8 mouse cellular contexts compared by ENCODE assay signal in the genomic region with DNA sequence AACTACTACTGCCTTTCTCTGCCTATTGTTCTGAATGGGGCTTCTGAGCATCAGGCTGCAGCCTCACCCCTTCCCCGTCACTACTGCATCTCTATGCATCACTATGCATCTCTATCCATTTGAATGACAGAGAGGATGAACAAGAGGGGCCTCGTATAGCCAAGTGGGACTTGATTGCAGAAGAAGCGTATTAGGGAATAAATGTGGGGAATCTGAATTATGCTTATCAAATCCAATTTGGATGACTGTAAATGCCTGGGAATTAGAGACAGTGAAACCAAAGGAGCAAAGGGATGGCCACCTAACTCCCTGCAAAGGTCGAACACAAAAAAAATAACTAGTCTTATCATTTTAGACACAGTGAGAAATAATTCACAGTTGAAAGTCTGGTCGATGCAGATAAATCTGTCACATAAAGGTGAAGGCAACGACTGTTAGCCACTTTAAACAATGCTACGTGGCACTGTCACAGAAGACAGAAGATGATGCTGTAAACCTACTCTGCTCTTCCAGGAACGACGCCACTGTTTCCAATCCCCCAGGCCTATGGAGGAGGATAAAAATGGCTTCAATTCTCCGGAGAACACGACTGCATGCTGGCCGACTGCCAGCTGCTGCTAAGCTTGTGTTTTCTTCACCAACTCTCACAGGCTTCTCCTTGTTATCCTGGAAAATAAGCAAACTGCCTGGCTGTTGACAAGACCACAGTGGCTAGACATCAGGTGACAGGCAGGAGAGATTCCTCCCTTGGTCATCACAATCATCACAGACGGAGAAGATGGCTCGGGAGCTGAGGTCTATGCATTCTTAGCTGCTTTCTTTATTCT.
DNase-seq lines count a peak whose midpoint lies in the region; ATAC-seq lines count a peak whose summit lies in the region.

No protein-coding gene starts in this region.

- WGBS in liver, embryonic 11.5 days: 65% methylated on average over 14 of the region's 14 CpGs
- 27% methylated on average over 14 of the region's 14 CpGs for WGBS in midbrain, embryonic 15.5 days

- no peak overlapping the region for H3K4me3 ChIP-seq in liver, embryonic 11.5 days (ENCODE audit: low read depth, low read length)
- H3K4me3 ChIP-seq in midbrain, embryonic 15.5 days: no peak overlapping the region

- no peak for ATAC-seq in liver, embryonic 11.5 days (replicated peaks; ENCODE audit: low FRiP score)
- ATAC-seq in midbrain, embryonic 15.5 days (replicated peaks): peak; percentile 88

- no peak overlapping the region for H3K4me2 ChIP-seq in liver, embryonic 11.5 days
- no peak overlapping the region for H3K4me2 ChIP-seq in midbrain, embryonic 15.5 days

- no peak overlapping the region for H3K27ac ChIP-seq in liver, embryonic 11.5 days (ENCODE audit: low read depth, low read length)
- H3K27ac ChIP-seq in midbrain, embryonic 15.5 days: peak overlapping the region; percentile 73

- DNase-seq in cerebellum, adult 18-20 months: peak; percentile 3 to 7
- no peak for DNase-seq in cerebellum, adult 9-11 months
- peak; percentile 7 for DNase-seq in liver
- DNase-seq in liver, embryonic 11.5 days (ENCODE audit: low spot score): no peak
- peak; percentile 6 to 9 for DNase-seq in heart, postnatal 14 days
- no peak for DNase-seq in gastrocnemius, postnatal 36 days
- no peak for DNase-seq in embryo, embryonic 10.5 days (ENCODE audit: low spot score)

- H3K36me3 ChIP-seq in liver, embryonic 11.5 days (ENCODE audit: control insufficient read depth, insufficient read depth, low read length): no peaks in the 10 kb centered on the region
- no peaks in the 10 kb centered on the region for H3K36me3 ChIP-seq in midbrain, embryonic 15.5 days (replicated peaks)

- no peaks in the 10 kb centered on the region for H3K4me1 ChIP-seq in liver, embryonic 11.5 days (replicated peaks; ENCODE audit: control insufficient read depth, insufficient read depth, low read length)
- peaks cover 17% of the 10 kb centered on the region for H3K4me1 ChIP-seq in midbrain, embryonic 15.5 days

- no peaks in the 10 kb centered on the region for H3K27me3 ChIP-seq in liver, embryonic 11.5 days (replicated peaks; ENCODE audit: control insufficient read depth, insufficient read depth, low read length)
- H3K27me3 ChIP-seq in midbrain, embryonic 15.5 days (replicated peaks): no peaks in the 10 kb centered on the region

- no peaks in the 10 kb centered on the region for H3K9me3 ChIP-seq in liver, embryonic 11.5 days (ENCODE audit: control insufficient read depth, low read length)
- no peaks in the 10 kb centered on the region for H3K9me3 ChIP-seq in midbrain, embryonic 15.5 days

- no peak overlapping the region for H3K9ac ChIP-seq in liver, embryonic 11.5 days (ENCODE audit: low read depth, low read length)
- H3K9ac ChIP-seq in midbrain, embryonic 15.5 days: no peak overlapping the region

- intact Hi-C loops in heart, postnatal 14 days (cut with DNase I): no loop called here
- intact Hi-C loops in gastrocnemius, postnatal 36 days (cut with DNase I): no loop called here

Comparison
In these comparisons a context has a peak if more than half of its experiments do, and no peak if none do; other contexts are left out.
1. DNase-seq: peak in cerebellum, adult 18-20 months (2 of 2), liver (single experiment) and heart, postnatal 14 days (2 of 2); none in cerebellum, adult 9-11 months (single experiment), liver, embryonic 11.5 days (single experiment), gastrocnemius, postnatal 36 days (0 of 2) and embryo, embryonic 10.5 days (single experiment).